Mouse (Mus musculus) forebrain, embryonic 14.5 days (tissue): Measurements from ENCODE around the gene Tmed1. TPM values are rescaled to one million over a fixed set of nuclear protein-coding genes. Genes with fewer than 3 reads are reported as not detected.

Experiments
- ATAC-seq: fragments of 200-750 bp; cut with Nextera tagmentation; 2 replicates; pipeline ENCODE4 v1.8.0; 2017; ENCODE audit warnings: mild to moderate bottlenecking, moderate library complexity
- DNase-seq: peaks from one replicate; pipeline ENCODE4 v3.0.0-alpha.2; 2015; ENCODE audit warnings: low spot score
- H3K27ac ChIP-seq: fragments of 300-500 bp; sonication (generic); 2 replicates; pipeline ENCODE4 v1.5.1; 2014; ENCODE audit warnings: low read depth, mild to moderate bottlenecking, control low read depth, low read length, moderate library complexity
- H3K27me3 ChIP-seq: fragments of 300-500 bp; sonication (generic); replicated peaks from 2 replicates; pipeline ENCODE4 v1.6.1; 2014; ENCODE audit warnings: low read length, control low read depth, mixed read lengths; ENCODE audit not compliant: control insufficient read depth, insufficient read depth
- H3K36me3 ChIP-seq: fragments of 300-500 bp; sonication (generic); 2 replicates; pipeline ENCODE4 v1.6.1; 2014; ENCODE audit warnings: low read length, control low read depth; ENCODE audit not compliant: control insufficient read depth, insufficient read depth
- H3K4me1 ChIP-seq: fragments of 300-500 bp; sonication (generic); 2 replicates; pipeline ENCODE4 v1.6.1; 2014; ENCODE audit warnings: antibody characterized with exemption, low read length, control low read depth; ENCODE audit not compliant: control insufficient read depth, insufficient read depth
- H3K4me2 ChIP-seq: fragments of 300-500 bp; sonication (generic); 2 replicates; pipeline ENCODE4 v1.6.1; 2014; ENCODE audit warnings: mild to moderate bottlenecking, control low read depth, low read length
- H3K4me3 ChIP-seq: fragments of 300-500 bp; sonication (generic); 2 replicates; pipeline ENCODE4 v1.5.1; 2014; ENCODE audit warnings: low read depth, low read length, control low read depth
- H3K9ac ChIP-seq: fragments of 300-500 bp; sonication (generic); 2 replicates; pipeline ENCODE4 v1.6.1; 2014; ENCODE audit warnings: mild to moderate bottlenecking, low read length, control low read depth, moderate library complexity
- H3K9me3 ChIP-seq: fragments of 300-500 bp; sonication (generic); replicated peaks from 2 replicates; pipeline ENCODE4 v1.6.1; 2016; ENCODE audit warnings: low read length, control low read depth, mixed read lengths; ENCODE audit not compliant: control insufficient read depth
- WGBS: fragments of 180-500 bp; shearing (Covaris S2); extraction: QIAGEN DNeasy Blood & Tissue Kit; methylation state at CpG from one replicate; pipeline ENCODE4 v1.1.7; 2014; 5-methylcytosine and 5-hydroxymethylcytosine counted together
- polyA plus RNA-seq: library from polyadenylated mRNA; unstranded; fragments of >200 nt; fragmentation: Nextera tagmentation; extraction: Ambion mirVana; gene quantifications from 2 replicates; pipeline ENCODE4 v1.2.1, GENCODE M21; 2014

Gene Tmed1
- polyA plus RNA-seq, 1 experiment from 2014 or later: 58.3 TPM

DNA sequence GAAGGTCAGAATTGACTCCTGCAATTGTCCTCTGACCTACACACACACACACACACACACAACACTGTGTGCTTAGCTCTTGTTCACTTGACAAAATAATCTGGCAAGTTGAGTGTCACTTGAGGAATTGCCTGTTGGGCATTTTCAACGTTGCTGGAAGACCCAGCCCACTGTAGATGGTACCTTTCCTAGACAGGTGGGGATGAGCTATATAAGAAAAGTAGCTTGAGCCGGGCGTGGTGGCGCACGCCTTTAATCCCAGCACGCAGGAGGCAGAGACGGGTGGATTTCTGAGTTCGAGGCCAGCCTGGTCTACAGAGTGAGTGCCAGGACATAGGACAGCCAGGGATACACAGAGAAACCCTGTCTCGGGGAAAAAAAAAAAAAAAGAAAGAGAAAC lies 1.0 kb upstream of the Tmed1 start:
- peak overlapping the region; percentile 61 for H3K9ac ChIP-seq
- 0 out of 2 replicates have a peak overlapping the region, but pooled peaks have one; percentile 14 for H3K27ac ChIP-seq
- H3K4me2 ChIP-seq: peak overlapping the region; percentile 68
- no peaks in the 10 kb centered on the region for H3K27me3 ChIP-seq
- 81% methylated on average over 9 of the region's 9 CpGs for WGBS
- peak overlapping the region; percentile 46 for H3K4me3 ChIP-seq
- ATAC-seq: no peak
- DNase-seq: no peak
- H3K9me3 ChIP-seq: no peaks in the 10 kb centered on the region
- peaks cover 10% of the 10 kb centered on the region for H3K4me1 ChIP-seq
- peaks cover 30% of the 10 kb centered on the region for H3K36me3 ChIP-seq

DNA sequence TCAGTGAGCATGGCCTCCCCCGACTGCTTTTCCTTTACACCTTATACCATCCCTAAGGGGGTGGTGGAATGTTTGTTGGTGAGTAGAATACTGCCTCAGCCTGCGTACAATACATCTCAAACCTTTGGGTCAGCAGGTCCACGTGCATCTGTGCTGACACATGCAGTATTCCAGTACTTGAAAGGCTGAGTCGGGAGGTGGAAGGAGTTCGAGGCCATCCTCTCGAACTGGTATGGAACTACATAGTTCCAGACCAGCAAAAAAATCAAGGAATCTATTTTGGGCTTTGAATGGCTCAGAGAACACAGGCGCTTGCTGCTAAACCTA lies 600 bp upstream of the Tmed1 start:
- peaks cover 10% of the 10 kb centered on the region for H3K4me1 ChIP-seq
- H3K9ac ChIP-seq: peak overlapping the region; percentile 61
- WGBS: 2% methylated on average over 7 of the region's 7 CpGs
- H3K9me3 ChIP-seq: no peaks in the 10 kb centered on the region
- H3K27me3 ChIP-seq: no peaks in the 10 kb centered on the region
- ATAC-seq (no peak), DNase-seq (no peak)
- peak overlapping the region; percentile 84 for H3K27ac ChIP-seq
- H3K4me3 ChIP-seq: peak overlapping the region; percentile 46
- peak overlapping the region; percentile 68 for H3K4me2 ChIP-seq
- H3K36me3 ChIP-seq: peaks cover 33% of the 10 kb centered on the region

DNA sequence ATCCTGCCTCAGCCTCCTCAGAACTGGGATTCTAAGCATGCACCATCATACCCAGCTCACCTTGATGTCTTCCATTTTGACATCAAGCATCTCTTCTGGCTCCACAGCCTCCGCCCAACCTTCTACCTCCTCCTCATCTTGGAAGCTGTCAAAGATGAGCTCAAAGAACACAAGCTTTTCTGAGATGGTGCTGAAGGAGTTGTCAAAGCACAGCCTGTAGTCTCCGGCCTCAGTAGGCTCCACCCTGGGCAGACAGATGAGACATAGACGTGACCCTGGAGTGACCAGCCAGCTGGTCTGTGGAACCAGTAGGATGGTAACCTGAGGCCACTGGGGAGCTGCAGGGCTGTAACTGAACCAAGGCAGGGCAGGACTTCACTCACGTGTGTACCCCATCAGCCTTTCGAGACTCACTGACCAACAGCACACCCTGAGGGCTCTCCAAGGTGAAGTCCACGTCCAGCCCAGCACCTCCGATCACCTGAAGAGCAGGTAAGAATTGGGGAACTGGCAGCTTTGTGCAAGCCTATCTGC lies 1.1 kb downstream of the Tmed1 start:
- Histone ChIP-seq H3K4me2 (peak overlapping the region; percentile 68), H3K27me3 (no peaks in the 10 kb centered on the region), H3K4me1 (peaks cover 10% of the 10 kb centered on the region), H3K27ac (no peak overlapping the region), H3K36me3 (peaks cover 50% of the 10 kb centered on the region), H3K9ac (peak overlapping the region; percentile 61), H3K4me3 (peak overlapping the region; percentile 46), H3K9me3 (no peaks in the 10 kb centered on the region)
- DNase-seq: no peak
- ATAC-seq: no peak
- WGBS: 88% methylated on average over 7 of the region's 7 CpGs

DNA sequence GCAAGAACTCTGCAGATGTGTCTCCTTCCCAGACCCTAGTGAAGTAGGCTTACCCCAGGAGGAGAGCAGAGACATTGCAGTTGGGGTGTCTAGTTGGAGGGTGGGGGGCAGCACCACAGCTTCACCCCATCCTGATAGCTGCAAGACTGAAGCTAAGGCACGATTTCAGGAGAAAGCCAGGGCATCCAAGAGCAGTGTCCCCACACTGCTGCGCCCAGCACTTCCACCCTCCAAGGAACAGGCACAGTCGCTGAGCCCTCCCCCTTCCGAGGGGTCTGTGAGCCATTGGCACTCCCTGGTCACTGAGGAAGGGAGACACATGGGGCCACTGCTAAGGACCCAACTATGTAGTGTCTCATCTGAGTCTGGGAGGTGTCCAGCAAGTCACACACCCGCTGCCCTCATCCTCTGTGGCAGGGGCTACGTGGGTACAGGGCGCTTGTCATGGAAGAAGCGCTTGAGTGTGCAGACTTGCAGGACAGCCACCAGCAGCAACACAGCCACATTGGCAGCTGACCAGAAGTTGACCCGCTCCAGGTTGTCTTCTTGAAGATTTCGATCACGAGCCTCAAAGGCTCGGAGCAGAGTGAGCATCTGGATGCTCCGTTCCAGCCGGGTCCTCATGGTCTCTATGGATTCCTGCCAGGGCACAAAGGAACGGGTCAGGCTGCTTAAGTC lies 2.2 kb downstream of the Tmed1 start:
- Histone ChIP-seq H3K4me1 (peaks cover 10% of the 10 kb centered on the region), H3K27me3 (no peaks in the 10 kb centered on the region), H3K9me3 (no peaks in the 10 kb centered on the region), H3K4me2 (no peak overlapping the region), H3K4me3 (no peak overlapping the region), H3K9ac (no peak overlapping the region), H3K27ac (no peak overlapping the region), H3K36me3 (peaks cover 56% of the 10 kb centered on the region)
- 87% methylated on average over 15 of the region's 15 CpGs for WGBS
- ATAC-seq (no peak), DNase-seq (no peak)

DNA sequence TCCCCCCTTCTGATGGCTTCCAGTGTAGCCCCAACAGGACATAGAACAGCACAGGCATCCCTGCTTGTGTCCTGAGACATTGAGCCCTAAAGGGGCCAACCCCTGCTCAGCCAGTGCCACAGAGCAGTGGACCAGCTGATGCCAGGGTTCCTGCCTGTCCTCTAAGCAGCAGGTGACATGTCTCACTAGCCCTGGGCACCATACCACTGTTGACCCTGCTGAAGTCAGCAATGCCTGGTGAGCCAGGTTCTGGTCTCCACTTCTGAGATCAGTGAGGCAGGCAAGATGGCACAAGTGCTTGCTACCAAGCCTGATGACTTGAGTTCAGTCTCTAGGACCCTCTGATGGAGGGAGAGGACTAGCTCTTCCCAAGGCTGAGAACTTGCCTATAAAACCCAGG lies 4.3 kb downstream of the Tmed1 start:
- Histone ChIP-seq H3K27me3 (no peaks in the 10 kb centered on the region), H3K36me3 (peaks cover 56% of the 10 kb centered on the region)
- ATAC-seq: no peak

DNA sequence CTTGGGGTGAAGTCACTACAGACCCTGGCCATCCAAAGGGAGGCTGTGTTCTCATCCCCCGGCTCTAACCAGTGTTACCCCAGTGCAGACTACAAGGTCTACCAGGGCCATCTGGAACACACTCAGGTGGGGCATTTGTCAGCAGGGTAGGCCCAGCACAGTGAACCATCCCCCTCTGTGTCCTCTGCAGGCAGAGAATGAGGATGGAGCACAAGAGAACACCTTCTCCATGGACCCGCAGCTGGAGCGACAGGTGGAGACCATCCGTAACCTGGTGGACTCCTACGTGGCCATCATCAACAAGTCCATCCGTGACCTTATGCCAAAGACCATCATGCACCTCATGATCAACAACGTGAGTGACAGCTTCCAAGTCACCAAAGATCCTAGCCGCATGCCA lies 6.7 kb downstream of the Tmed1 start:
- no peak for DNase-seq
- no peaks in the 10 kb centered on the region for H3K4me1 ChIP-seq
- no peaks in the 10 kb centered on the region for H3K27me3 ChIP-seq
- WGBS: 96% methylated on average over 8 of the region's 8 CpGs
- H3K4me3 ChIP-seq: no peak overlapping the region
- ATAC-seq: no peak
- H3K4me2 ChIP-seq: no peak overlapping the region
- no peak overlapping the region for H3K9ac ChIP-seq
- no peaks in the 10 kb centered on the region for H3K9me3 ChIP-seq
- H3K27ac ChIP-seq: no peak overlapping the region
- peaks cover 62% of the 10 kb centered on the region for H3K36me3 ChIP-seq

More for the DNA sequence above, 4.3 kb downstream of the Tmed1 start:
- H3K4me1 ChIP-seq: peaks cover 8% of the 10 kb centered on the region
- no peak for DNase-seq
- H3K9ac ChIP-seq: no peak overlapping the region
- no peaks in the 10 kb centered on the region for H3K9me3 ChIP-seq
- no peak overlapping the region for H3K4me2 ChIP-seq
- no peak overlapping the region for H3K27ac ChIP-seq
- no peak overlapping the region for H3K4me3 ChIP-seq

DNA sequence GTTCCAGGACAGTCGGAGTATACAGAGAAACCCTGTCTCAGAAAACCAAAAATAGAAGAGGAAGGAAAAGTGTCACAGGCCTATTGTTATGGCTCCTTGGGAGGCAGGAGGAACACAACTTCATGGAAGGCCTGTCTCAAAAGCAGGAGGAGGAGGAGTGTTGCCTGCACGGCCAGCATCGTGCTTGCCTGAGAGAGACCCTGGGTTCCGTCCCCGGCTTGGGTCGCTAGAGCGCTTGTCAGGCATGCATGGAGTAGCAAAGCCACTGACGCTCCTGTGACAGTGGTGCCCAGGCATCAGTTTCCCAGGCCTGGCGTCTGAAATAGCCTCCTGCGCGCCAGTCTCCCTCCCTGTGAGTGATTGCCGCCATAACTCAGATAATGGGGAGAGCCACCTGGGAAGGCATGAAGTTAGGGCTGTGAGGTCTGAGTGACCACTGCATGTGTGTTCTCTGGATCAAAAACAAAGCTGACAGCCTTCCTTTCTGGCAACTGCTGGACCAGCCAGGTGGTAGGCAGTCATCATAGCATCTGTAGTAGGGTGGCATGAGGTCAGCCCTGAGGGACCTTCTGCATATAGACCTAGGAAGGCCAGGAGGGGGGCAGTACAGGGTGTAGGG lies 11.7 kb downstream of the Tmed1 start:
- ATAC-seq (no peak), DNase-seq (no peak)
- peaks cover 36% of the 10 kb centered on the region for H3K36me3 ChIP-seq
- H3K27ac ChIP-seq: no peak overlapping the region
- H3K9ac ChIP-seq: no peak overlapping the region
- no peaks in the 10 kb centered on the region for H3K4me1 ChIP-seq
- H3K4me2 ChIP-seq: no peak overlapping the region
- H3K27me3 ChIP-seq: no peaks in the 10 kb centered on the region
- H3K9me3 ChIP-seq: no peaks in the 10 kb centered on the region
- H3K4me3 ChIP-seq: no peak overlapping the region
- 85% methylated on average over 12 of the region's 12 CpGs for WGBS

DNA sequence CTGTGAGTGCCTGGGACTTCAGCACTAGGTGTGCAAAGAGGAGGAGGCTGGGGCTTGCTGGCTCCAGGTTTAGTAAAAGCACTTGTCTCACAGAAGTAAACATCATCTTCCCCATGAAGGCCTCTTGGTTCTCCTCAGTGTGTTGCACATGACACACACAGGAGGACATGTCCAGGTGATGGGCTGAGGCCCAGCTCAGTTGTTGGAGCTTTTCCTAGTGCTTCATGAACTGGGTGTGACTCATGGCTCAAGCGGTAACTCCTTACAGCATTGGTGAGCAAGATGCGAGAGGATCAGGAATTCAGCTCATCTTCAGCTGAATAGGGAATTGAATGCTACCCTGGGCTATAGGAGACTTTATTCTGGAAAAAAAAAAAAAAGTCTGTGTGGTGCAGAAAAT lies 12.4 kb downstream of the Tmed1 start:
- Histone ChIP-seq H3K9me3 (no peaks in the 10 kb centered on the region), H3K4me2 (no peak overlapping the region), H3K9ac (no peak overlapping the region), H3K4me1 (no peaks in the 10 kb centered on the region), H3K27me3 (no peaks in the 10 kb centered on the region), H3K36me3 (peaks cover 34% of the 10 kb centered on the region), H3K27ac (no peak overlapping the region), H3K4me3 (no peak overlapping the region)
- ATAC-seq: no peak
- no peak for DNase-seq
- 96% methylated on average over 2 of the region's 2 CpGs for WGBS

DNA sequence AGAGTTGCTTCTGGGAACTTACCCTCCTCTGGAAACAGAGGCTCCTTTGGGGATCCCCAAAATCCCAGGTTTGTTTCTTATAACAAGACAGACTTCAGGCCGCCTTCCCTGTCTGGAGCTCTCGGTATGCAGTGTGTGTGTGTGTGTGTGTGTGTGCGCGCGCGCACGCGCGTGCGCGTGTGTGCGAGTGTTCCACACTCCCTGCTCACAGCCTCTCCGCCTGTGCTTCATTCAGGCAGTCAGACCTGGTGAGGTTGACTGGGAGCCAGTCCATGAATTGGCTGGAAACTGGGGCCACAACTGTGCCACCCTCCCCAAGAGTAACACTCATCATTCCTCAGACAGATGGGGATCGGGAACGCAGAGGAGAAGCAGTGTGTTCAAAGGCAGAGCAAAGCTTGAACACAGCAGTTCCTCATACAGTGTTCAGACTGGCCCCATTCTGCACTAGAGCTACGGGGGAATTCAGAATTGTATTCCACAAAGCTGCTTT lies 13.0 kb downstream of the Tmed1 start:
- Histone ChIP-seq H3K36me3 (peaks cover 35% of the 10 kb centered on the region), H3K27ac (no peak overlapping the region), H3K4me3 (no peak overlapping the region), H3K9me3 (no peaks in the 10 kb centered on the region), H3K27me3 (no peaks in the 10 kb centered on the region), H3K9ac (no peak overlapping the region), H3K4me2 (no peak overlapping the region), H3K4me1 (no peaks in the 10 kb centered on the region)
- ATAC-seq (no peak), DNase-seq (no peak)
- 90% methylated on average over 16 of the region's 16 CpGs for WGBS
